Mouse (Mus musculus) heart, embryonic 11.5 days (tissue): ENCODE results near the gene Vmp1. TPM values are rescaled to one million over a fixed set of nuclear protein-coding genes. Genes with fewer than 3 reads are reported as not detected.

Experiments used
- ATAC-seq: fragments of 200-750 bp; cut with Nextera tagmentation; replicated peaks from 2 replicates; pipeline ENCODE4 v1.8.0; 2017; ENCODE audit warnings: moderate library complexity; ENCODE audit not compliant: insufficient number of reproducible peaks, low FRiP score, low TSS enrichment
- H3K27ac ChIP-seq: fragments of 300-500 bp; sonication (generic); 2 replicates; pipeline ENCODE4 v1.5.1; 2014; ENCODE audit warnings: mild to moderate bottlenecking, low read depth, low read length
- H3K27me3 ChIP-seq: fragments of 300-500 bp; sonication (generic); 2 replicates; pipeline ENCODE4 v1.6.1; 2014; ENCODE audit warnings: mild to moderate bottlenecking, low read length, mixed read lengths; ENCODE audit not compliant: control insufficient read depth, insufficient read depth
- H3K36me3 ChIP-seq: fragments of 300-500 bp; sonication (generic); 2 replicates; pipeline ENCODE4 v1.6.1; 2014; ENCODE audit warnings: mild to moderate bottlenecking, low read length, moderate library complexity, mixed read lengths; ENCODE audit not compliant: control insufficient read depth, insufficient read depth
- H3K4me1 ChIP-seq: fragments of 300-500 bp; sonication (generic); 2 replicates; pipeline ENCODE4 v1.6.1; 2014; ENCODE audit warnings: low read length; ENCODE audit not compliant: control insufficient read depth, insufficient read depth
- H3K4me2 ChIP-seq: fragments of 300-500 bp; sonication (generic); 2 replicates; pipeline ENCODE4 v1.6.1; 2014; ENCODE audit warnings: mild to moderate bottlenecking, moderate library complexity
- H3K4me3 ChIP-seq: fragments of 300-500 bp; sonication (generic); 2 replicates; pipeline ENCODE4 v1.5.1; 2014; ENCODE audit warnings: low read depth, low read length
- H3K9ac ChIP-seq: fragments of 300-500 bp; sonication (generic); 2 replicates; pipeline ENCODE4 v1.6.1; 2014; ENCODE audit warnings: mild to moderate bottlenecking, low read depth, low read length, moderate library complexity
- H3K9me3 ChIP-seq: fragments of 300-500 bp; sonication (generic); replicated peaks from 2 replicates; pipeline ENCODE4 v1.6.1; 2016; ENCODE audit warnings: low read length; ENCODE audit not compliant: control insufficient read depth
- WGBS: fragments of 180-500 bp; shearing (Covaris S2); extraction: QIAGEN DNeasy Blood & Tissue Kit; methylation state at CpG from one replicate; pipeline ENCODE4 v1.1.7; 2014; ENCODE audit not compliant: insufficient replicate concordance; 5-methylcytosine and 5-hydroxymethylcytosine counted together
- polyA plus RNA-seq: library from polyadenylated mRNA; unstranded; fragments of >200 nt; fragmentation: Nextera tagmentation; extraction: Ambion mirVana; gene quantifications from 2 replicates; pipeline ENCODE4 v1.2.1, GENCODE M21; 2014

The Vmp1 gene
- polyA plus RNA-seq, 1 experiment from 2014 or later = 112 TPM

- Histone ChIP-seq H3K4me3 (no peak overlapping the region), H3K4me1 (no peaks in the 10 kb centered on the region), H3K27me3 (no peaks in the 10 kb centered on the region), H3K27ac (no peak overlapping the region), H3K9me3 (no peaks in the 10 kb centered on the region), H3K36me3 (no peaks in the 10 kb centered on the region), H3K4me2 (no peak overlapping the region), H3K9ac (no peak overlapping the region)
- ATAC-seq = no peak
- WGBS = 62% methylated on average over 2 of the region's 2 CpGs
Measured at GRCm38 (mm10) chr11:86637697-86638096, 45.9 kb downstream of the Vmp1 start.

GRCm38 (mm10) chr11:86634396-86634795, 49.2 kb downstream of the Vmp1 start:
- H3K9me3 ChIP-seq = no peaks in the 10 kb centered on the region
- no peak overlapping the region for H3K27ac ChIP-seq
- H3K9ac ChIP-seq = no peak overlapping the region
- no peak overlapping the region for H3K4me2 ChIP-seq
- H3K36me3 ChIP-seq = no peaks in the 10 kb centered on the region
- no peak overlapping the region for H3K4me3 ChIP-seq
- 91% methylated on average over 6 of the region's 6 CpGs for WGBS
- ATAC-seq = no peak
- H3K27me3 ChIP-seq = no peaks in the 10 kb centered on the region
- H3K4me1 ChIP-seq = no peaks in the 10 kb centered on the region

- Histone ChIP-seq H3K27me3 (no peaks in the 10 kb centered on the region), H3K4me3 (no peak overlapping the region), H3K27ac (no peak overlapping the region), H3K36me3 (no peaks in the 10 kb centered on the region), H3K9ac (no peak overlapping the region), H3K4me2 (no peak overlapping the region), H3K4me1 (no peaks in the 10 kb centered on the region), H3K9me3 (no peaks in the 10 kb centered on the region)
- WGBS = 75% methylated on average over 7 of the region's 7 CpGs
- ATAC-seq = no peak
Measured at GRCm38 (mm10) chr11:86629941-86630340, 53.7 kb downstream of the Vmp1 start.

GRCm38 (mm10) chr11:86629445-86629844, 54.2 kb downstream of the Vmp1 start:
- no peaks in the 10 kb centered on the region for H3K9me3 ChIP-seq
- H3K9ac ChIP-seq = no peak overlapping the region
- H3K4me2 ChIP-seq = no peak overlapping the region
- no peak for ATAC-seq
- WGBS = 79% methylated on average over 3 of the region's 3 CpGs
- H3K27ac ChIP-seq = no peak overlapping the region
- H3K4me3 ChIP-seq = no peak overlapping the region
- H3K27me3 ChIP-seq = no peaks in the 10 kb centered on the region
- no peaks in the 10 kb centered on the region for H3K4me1 ChIP-seq
- no peaks in the 10 kb centered on the region for H3K36me3 ChIP-seq

GRCm38 (mm10) chr11:86628448-86628847, 55.2 kb downstream of the Vmp1 start:
- no peaks in the 10 kb centered on the region for H3K36me3 ChIP-seq
- 67% methylated on average over 2 of the region's 2 CpGs for WGBS
- no peaks in the 10 kb centered on the region for H3K27me3 ChIP-seq
- ATAC-seq = no peak
- no peak overlapping the region for H3K27ac ChIP-seq
- no peak overlapping the region for H3K9ac ChIP-seq
- no peaks in the 10 kb centered on the region for H3K4me1 ChIP-seq
- no peaks in the 10 kb centered on the region for H3K9me3 ChIP-seq
- H3K4me3 ChIP-seq = no peak overlapping the region
- no peak overlapping the region for H3K4me2 ChIP-seq

GRCm38 (mm10) chr11:86627649-86628048, 56.0 kb downstream of the Vmp1 start:
- Histone ChIP-seq H3K4me3 (no peak overlapping the region), H3K4me2 (no peak overlapping the region), H3K27me3 (no peaks in the 10 kb centered on the region), H3K9ac (no peak overlapping the region), H3K36me3 (no peaks in the 10 kb centered on the region), H3K9me3 (no peaks in the 10 kb centered on the region), H3K4me1 (no peaks in the 10 kb centered on the region), H3K27ac (no peak overlapping the region)
- no peak for ATAC-seq

GRCm38 (mm10) chr11:86626714-86627113, 56.9 kb downstream of the Vmp1 start:
- Histone ChIP-seq H3K27ac (no peak overlapping the region), H3K27me3 (no peaks in the 10 kb centered on the region), H3K4me2 (no peak overlapping the region), H3K9ac (no peak overlapping the region), H3K36me3 (no peaks in the 10 kb centered on the region), H3K4me3 (no peak overlapping the region), H3K9me3 (no peaks in the 10 kb centered on the region), H3K4me1 (no peaks in the 10 kb centered on the region)
- WGBS = 81% methylated on average over 4 of the region's 4 CpGs
- ATAC-seq = no peak

- no peaks in the 10 kb centered on the region for H3K9me3 ChIP-seq
- ATAC-seq = no peak
- WGBS = 62% methylated on average over 5 of the region's 5 CpGs
- no peak overlapping the region for H3K9ac ChIP-seq
- H3K27ac ChIP-seq = peak overlapping the region; percentile 4; the same call in 1 of the 2 replicates
- H3K4me2 ChIP-seq = no peak overlapping the region
- no peaks in the 10 kb centered on the region for H3K4me1 ChIP-seq
- no peak overlapping the region for H3K4me3 ChIP-seq
- H3K36me3 ChIP-seq = no peaks in the 10 kb centered on the region
- H3K27me3 ChIP-seq = no peaks in the 10 kb centered on the region
Measured at GRCm38 (mm10) chr11:86624237-86624941, 59.2 kb downstream of the Vmp1 start.

- Histone ChIP-seq H3K4me3 (no peak overlapping the region), H3K36me3 (no peaks in the 10 kb centered on the region), H3K9me3 (no peaks in the 10 kb centered on the region), H3K27ac (no peak overlapping the region), H3K4me2 (no peak overlapping the region), H3K27me3 (no peaks in the 10 kb centered on the region), H3K4me1 (no peaks in the 10 kb centered on the region), H3K9ac (no peak overlapping the region)
- no peak for ATAC-seq
- 75% methylated on average over 1 of the region's 1 CpGs for WGBS
Measured at GRCm38 (mm10) chr11:86623402-86624010, 60.1 kb downstream of the Vmp1 start.
